Mouse (Mus musculus) limb, embryonic 11.5 days (tissue): ENCODE results near the gene B4galt3. TPM values are rescaled to one million over a fixed set of nuclear protein-coding genes. Genes with fewer than 3 reads are reported as not detected.
A peak's percentile ranks its signal among the peaks of the same experiment; 100 is the strongest.
"Not testable (repeated sequence)": the region's sequence is repeated elsewhere in the genome, so short reads cannot be mapped to it uniquely, and the experiment has no call there.

Source experiments
- ATAC-seq: fragments of 200-750 bp; cut with Nextera tagmentation; 2 replicates; pipeline ENCODE4 v1.8.0; 2017; ENCODE audit warnings: low read depth; ENCODE audit not compliant: insufficient number of reproducible peaks, low FRiP score, low TSS enrichment
- DNase-seq: peaks from one replicate; pipeline ENCODE4 v3.0.0-alpha.2; 2015; ENCODE audit warnings: low spot score
- H3K27ac ChIP-seq: fragments of 300-500 bp; sonication (generic); replicated peaks from 2 replicates; pipeline ENCODE4 v1.5.1; 2014; ENCODE audit warnings: low read depth, mild to moderate bottlenecking, low read length
- H3K27me3 ChIP-seq: fragments of 300-500 bp; sonication (generic); 2 replicates; pipeline ENCODE4 v1.6.1; 2014; ENCODE audit warnings: mild to moderate bottlenecking, low read length, mixed read lengths; ENCODE audit not compliant: control insufficient read depth, insufficient read depth
- H3K36me3 ChIP-seq: fragments of 300-500 bp; sonication (generic); 2 replicates; pipeline ENCODE4 v1.6.1; 2014; ENCODE audit warnings: mild to moderate bottlenecking, low read length, moderate library complexity, mixed read lengths; ENCODE audit not compliant: control insufficient read depth, insufficient read depth
- H3K4me1 ChIP-seq: fragments of 300-500 bp; sonication (generic); 2 replicates; pipeline ENCODE4 v1.6.1; 2014; ENCODE audit warnings: low read length, mixed read lengths; ENCODE audit not compliant: control insufficient read depth, insufficient read depth
- H3K4me2 ChIP-seq: fragments of 300-500 bp; sonication (generic); 2 replicates; pipeline ENCODE4 v1.6.1; 2014; ENCODE audit warnings: low read depth, mild to moderate bottlenecking, moderate library complexity; ENCODE audit not compliant: severe bottlenecking
- H3K4me3 ChIP-seq: fragments of 300-500 bp; sonication (generic); 2 replicates; pipeline ENCODE4 v1.5.1; 2014; ENCODE audit warnings: low read depth, low read length
- H3K9ac ChIP-seq: fragments of 300-500 bp; sonication (generic); 2 replicates; pipeline ENCODE4 v1.6.1; 2014; ENCODE audit warnings: mild to moderate bottlenecking, low read length
- H3K9me3 ChIP-seq: fragments of 300-500 bp; sonication (generic); 2 replicates; pipeline ENCODE4 v1.6.1; 2016; ENCODE audit warnings: low read length; ENCODE audit not compliant: control insufficient read depth
- WGBS: fragments of 180-500 bp; shearing (Covaris S2); extraction: QIAGEN DNeasy Blood & Tissue Kit; methylation state at CpG from one replicate; pipeline ENCODE4 v1.1.7; 2014; 5-methylcytosine and 5-hydroxymethylcytosine counted together
- polyA plus RNA-seq: library from polyadenylated mRNA; unstranded; fragments of >200 nt; fragmentation: Nextera tagmentation; extraction: Ambion mirVana; gene quantifications from 2 replicates; pipeline ENCODE4 v1.2.1, GENCODE M21; 2014

The B4galt3 gene
- polyA plus RNA-seq, 1 experiment from 2014 or later = 68.9 TPM

- Histone ChIP-seq H3K36me3 (peaks cover 20% of the 10 kb centered on the region; the same call in 1 of the 2 replicates), H3K9ac (no peak overlapping the region), H3K4me2 (peak overlapping the region; percentile 45; the same call in 1 of the 2 replicates)
These were observed 18.2 kb downstream of the B4galt3 start for GRCm38 (mm10) chr1:171288328-171288727.

GRCm38 (mm10) chr1:171293351-171293750 lies 23.2 kb downstream of the B4galt3 start:
- H3K9ac ChIP-seq = no peak overlapping the region
- 80% methylated on average over 3 of the region's 3 CpGs for WGBS
- no peaks in the 10 kb centered on the region for H3K9me3 ChIP-seq
- H3K4me1 ChIP-seq = peaks cover 4% of the 10 kb centered on the region; the same call in 1 of the 2 replicates
- peak overlapping the region; percentile 64 for H3K4me2 ChIP-seq
- H3K27ac ChIP-seq = no peak overlapping the region
- DNase-seq (no peak), ATAC-seq (no peak)
- peaks cover 6% of the 10 kb centered on the region; the same call in 1 of the 2 replicates for H3K36me3 ChIP-seq
- no peak overlapping the region; the same call in 1 of the 2 replicates for H3K4me3 ChIP-seq
- no peaks in the 10 kb centered on the region for H3K27me3 ChIP-seq

More at GRCm38 (mm10) chr1:171288328-171288727, 18.2 kb downstream of the B4galt3 start:
- peak overlapping the region; percentile 85; the same call in 1 of the 2 replicates for H3K4me3 ChIP-seq
- H3K9me3 ChIP-seq = no peaks in the 10 kb centered on the region
- H3K27me3 ChIP-seq = no peaks in the 10 kb centered on the region
- DNase-seq (no peak), ATAC-seq (no peak)
- 65% methylated on average over 4 of the region's 4 CpGs for WGBS
- no peak overlapping the region for H3K27ac ChIP-seq
- peaks cover 5% of the 10 kb centered on the region; the same call in 1 of the 2 replicates for H3K4me1 ChIP-seq

- ATAC-seq (no peak), DNase-seq (no peak)
- Histone ChIP-seq H3K27ac (peak overlapping the region; percentile 86; the same call in 1 of the 2 replicates), H3K27me3 (no peaks in the 10 kb centered on the region), H3K9ac (peak overlapping the region; percentile 84), H3K9me3 (no peaks in the 10 kb centered on the region), H3K4me3 (peak overlapping the region; percentile 59), H3K4me2 (peak overlapping the region; percentile 64), H3K4me1 (peaks cover 4% of the 10 kb centered on the region; the same call in 1 of the 2 replicates), H3K36me3 (peaks cover 6% of the 10 kb centered on the region; the same call in 1 of the 2 replicates)
- 37% methylated on average over 5 of the region's 5 CpGs for WGBS
These were observed 23.8 kb downstream of the B4galt3 start for GRCm38 (mm10) chr1:171293906-171294297.

- peak; percentile 78 for ATAC-seq
These were observed 24.4 kb downstream of the B4galt3 start, which contains the start of gene Ufc1 for GRCm38 (mm10) chr1:171294298-171295062. Gene Ufc1 (minus strand): TSS chr1:171295024.

GRCm38 (mm10) chr1:171295063-171295402 lies 24.9 kb downstream of the B4galt3 start:
- Histone ChIP-seq H3K4me3 (peak overlapping the region; percentile 59), H3K27ac (peak overlapping the region; percentile 86), H3K9me3 (no peaks in the 10 kb centered on the region), H3K4me1 (peaks cover 4% of the 10 kb centered on the region; the same call in 1 of the 2 replicates), H3K9ac (peak overlapping the region; percentile 84), H3K27me3 (no peaks in the 10 kb centered on the region), H3K4me2 (peak overlapping the region; percentile 33), H3K36me3 (peaks cover under 1% of the 10 kb centered on the region; the same call in 1 of the 2 replicates)
- DNase-seq (no peak), ATAC-seq (peak; percentile 26; the same call in 1 of the 2 replicates)
- 17% methylated on average over 3 of the region's 3 CpGs for WGBS

More at GRCm38 (mm10) chr1:171294298-171295062, 24.4 kb downstream of the B4galt3 start, which contains the start of gene Ufc1:
- H3K27me3 ChIP-seq = no peaks in the 10 kb centered on the region
- H3K4me1 ChIP-seq = peaks cover 4% of the 10 kb centered on the region; the same call in 1 of the 2 replicates
- DNase-seq = peak; percentile 86
- no peaks in the 10 kb centered on the region for H3K9me3 ChIP-seq
- peak within 1 kb of the TSS; percentile 64 for H3K4me2 ChIP-seq
- peak within 1 kb of the TSS; percentile 84 for H3K9ac ChIP-seq
- under 1% methylated on average over 42 of the region's 42 CpGs for WGBS
- H3K4me3 ChIP-seq = peak within 1 kb of the TSS; percentile 59
- peak within 1 kb of the TSS; percentile 86 for H3K27ac ChIP-seq
- peaks cover 6% of the 10 kb centered on the region; the same call in 1 of the 2 replicates for H3K36me3 ChIP-seq

- Histone ChIP-seq H3K4me3 (no peak overlapping the region), H3K27ac (no peak overlapping the region), H3K9ac (no peak overlapping the region), H3K4me1 (peaks cover 3% of the 10 kb centered on the region; the same call in 1 of the 2 replicates), H3K9me3 (no peaks in the 10 kb centered on the region), H3K4me2 (no peak overlapping the region), H3K27me3 (no peaks in the 10 kb centered on the region), H3K36me3 (no peaks in the 10 kb centered on the region)
- ATAC-seq = no peak
- 57% methylated on average over 3 of the region's 3 CpGs for WGBS
- no peak for DNase-seq
These were observed 28.1 kb downstream of the B4galt3 start for GRCm38 (mm10) chr1:171298226-171298625.

- H3K4me3 ChIP-seq, DNase-seq, H3K36me3 ChIP-seq, H3K4me2 ChIP-seq, ATAC-seq, H3K27ac ChIP-seq, H3K4me1 ChIP-seq, H3K27me3 ChIP-seq, H3K9ac ChIP-seq, H3K9me3 ChIP-seq: not testable (repeated sequence)
- 72% methylated on average over 5 of the region's 5 CpGs for WGBS
These were observed 36.0 kb downstream of the B4galt3 start for GRCm38 (mm10) chr1:171306157-171306556.

- Histone ChIP-seq H3K4me2 (no peak overlapping the region), H3K4me1 (no peaks in the 10 kb centered on the region), H3K27me3 (no peaks in the 10 kb centered on the region), H3K36me3 (no peaks in the 10 kb centered on the region), H3K27ac (no peak overlapping the region), H3K9me3 (no peaks in the 10 kb centered on the region), H3K4me3 (no peak overlapping the region), H3K9ac (no peak overlapping the region)
- no peak for ATAC-seq
- WGBS = 75% methylated on average over 2 of the region's 2 CpGs
- DNase-seq = no peak
These were observed 39.2 kb downstream of the B4galt3 start for GRCm38 (mm10) chr1:171309321-171309720.
